Mouse (Mus musculus): ENCODE measurements around the gene Lrrc27. TPM values are rescaled to one million over a fixed set of nuclear protein-coding genes. Genes with fewer than 3 reads are reported as not detected.

Gene Lrrc27
- total and polyA plus RNA-seq, 3 experiments = 0.21 TPM; not detected in 2

DNA sequence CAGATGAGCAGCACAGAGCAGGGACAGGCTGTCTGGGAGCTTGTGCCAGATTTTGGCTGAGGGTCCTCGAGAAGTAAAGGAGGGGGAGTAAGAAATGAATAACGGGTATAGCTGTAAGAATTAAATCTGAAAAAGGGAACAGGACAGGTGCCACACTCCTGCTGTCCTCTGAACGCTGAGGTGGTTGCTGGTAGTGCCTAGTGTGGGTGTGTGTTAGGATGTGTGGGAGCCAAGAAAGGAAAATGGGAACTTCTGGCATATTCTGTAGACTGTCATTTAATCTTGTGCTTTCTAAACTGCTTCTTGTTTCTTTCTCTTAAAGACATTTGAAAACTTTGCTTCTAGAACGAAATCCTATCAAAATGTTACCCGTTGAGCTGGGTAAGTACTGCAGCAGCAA lies 8.3 kb downstream of the Lrrc27 start:
- TF ChIP-seq TBP (conservative IDR thresholded peaks at IDR 0.05; ENCODE audit: low read depth, low read length) (no peak), TCF12 (IDR thresholded peaks at IDR 0.05; ENCODE audit: low read depth, low read length) (no peak), UBTF (IDR thresholded peaks at IDR 0.05; ENCODE audit: low read depth, low read length) (no peak), EP300 (IDR thresholded peaks at IDR 0.05; ENCODE audit: low read length) (no peak), JUN (IDR thresholded peaks at IDR 0.05; ENCODE audit: insufficient read depth, low read depth, low read length) (no peak), MXI1 (IDR thresholded peaks at IDR 0.05; ENCODE audit: low read depth, low read length) (no peak), BHLHE40 (IDR thresholded peaks at IDR 0.05; ENCODE audit: low read depth, low read length) (no peak), MYC (IDR thresholded peaks at IDR 0.05; ENCODE audit: low read depth, low read length) (no peak), IRF4 (IDR thresholded peaks at IDR 0.05; ENCODE audit: low read depth, low read length) (no peak), MAFK (IDR thresholded peaks at IDR 0.05; ENCODE audit: insufficient replicate concordance, low read length) (no peak), POLR2A (IDR thresholded peaks at IDR 0.05; ENCODE audit: low read depth, low read length) (no peak), ZMIZ1 (IDR thresholded peaks at IDR 0.05; ENCODE audit: low read depth, low read length) (no peak), NELFE (IDR thresholded peaks at IDR 0.05; ENCODE audit: low read depth, low read length) (no peak), SMC3 (IDR thresholded peaks at IDR 0.05; ENCODE audit: low read depth, low read length) (no peak)
- Histone ChIP-seq H3K4me3 (replicated peaks in 1 of 3; ENCODE audit: low read depth in 2 of 3, low read length in 2 of 3, poor library complexity in 1 of 3) (no peak overlapping the region), H3K36me3 (replicated peaks in 1 of 2; ENCODE audit: control insufficient read depth in 1 of 2, insufficient read depth in 1 of 2, low read length in 1 of 2) (no peaks in the 10 kb centered on the region), H3K79me2 (replicated peaks; ENCODE audit: control insufficient read depth, extremely low read depth, insufficient read depth, poor library complexity, severe bottlenecking) (no peaks in the 10 kb centered on the region), H3K4me1 (ENCODE audit: control insufficient read depth in 1 of 2, insufficient read depth in 2 of 2) (no peaks in the 10 kb centered on the region), H3K27me3 (replicated peaks) (peaks cover 88% of the 10 kb centered on the region), H3K27ac (ENCODE audit: insufficient read depth, low read depth) (no peak overlapping the region), H3K9ac (ENCODE audit: insufficient read depth, low read depth) (no peak overlapping the region), H3K4me2 (ENCODE audit: insufficient read depth, low read depth, poor library complexity, severe bottlenecking) (no peak overlapping the region), H3K9me3 (replicated peaks; ENCODE audit: low read length) (no peaks in the 10 kb centered on the region)
- dilution Hi-C loops (cut with MboI; ENCODE audit: extremely low pct_ligation_motif_present, extremely low pct_unique_long_range_greater_than_20kb, low sequenced_read_pairs) = no loop called here
- no peak for DNase-seq (ENCODE audit: extremely low read depth)
- in situ Hi-C loops (cut with MboI; ENCODE audit: low pct_ligation_motif_present, low pct_unique_long_range_greater_than_20kb, low sequenced_read_pairs) = no loop called here

DNA sequence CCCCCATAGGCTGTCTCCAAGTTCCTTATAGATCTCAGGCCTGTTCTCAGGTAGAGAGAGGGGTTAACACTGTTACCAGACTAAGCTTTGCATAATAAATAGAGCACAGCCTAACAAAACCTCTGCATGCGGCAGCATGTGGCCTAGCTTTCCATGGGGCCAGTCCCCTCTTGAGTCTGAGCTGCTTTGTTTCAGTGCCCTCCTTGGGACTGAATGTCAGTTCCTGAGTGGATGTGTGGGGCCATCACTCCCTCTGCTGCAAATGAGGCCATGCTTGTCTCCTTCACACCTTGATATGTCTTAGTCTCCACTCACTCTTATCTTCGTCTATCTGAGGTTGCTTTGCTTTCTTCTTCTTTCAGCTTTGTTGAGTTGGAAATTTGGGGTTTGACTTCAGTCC lies 9.1 kb downstream of the Lrrc27 start:
- Histone ChIP-seq H3K27me3 (replicated peaks) (peaks cover 88% of the 10 kb centered on the region), H3K9me3 (replicated peaks; ENCODE audit: low read length) (no peaks in the 10 kb centered on the region), H3K4me1 (ENCODE audit: control insufficient read depth in 1 of 2, insufficient read depth in 2 of 2) (no peaks in the 10 kb centered on the region), H3K9ac (ENCODE audit: insufficient read depth, low read depth) (no peak overlapping the region), H3K36me3 (replicated peaks in 1 of 2; ENCODE audit: control insufficient read depth in 1 of 2, insufficient read depth in 1 of 2, low read length in 1 of 2) (no peaks in the 10 kb centered on the region), H3K27ac (ENCODE audit: insufficient read depth, low read depth) (no peak overlapping the region), H3K4me2 (ENCODE audit: insufficient read depth, low read depth, poor library complexity, severe bottlenecking) (no peak overlapping the region), H3K79me2 (replicated peaks; ENCODE audit: control insufficient read depth, extremely low read depth, insufficient read depth, poor library complexity, severe bottlenecking) (no peaks in the 10 kb centered on the region), H3K4me3 (replicated peaks in 1 of 3; ENCODE audit: low read depth in 2 of 3, low read length in 2 of 3, poor library complexity in 1 of 3) (no peak overlapping the region)
- TF ChIP-seq E2F4 (IDR thresholded peaks at IDR 0.05; ENCODE audit: insufficient replicate concordance, low read depth, low read length) (no peak), HCFC1 (IDR thresholded peaks at IDR 0.05; ENCODE audit: low read depth, low read length) (no peak), IRF4 (IDR thresholded peaks at IDR 0.05; ENCODE audit: low read depth, low read length) (no peak), PAX5 (IDR thresholded peaks at IDR 0.05; ENCODE audit: low read length) (no peak), RAD21 (IDR thresholded peaks at IDR 0.05; ENCODE audit: low read depth, low read length) (no peak), ZC3H11A (IDR thresholded peaks at IDR 0.05; ENCODE audit: low read depth, low read length) (no peak), POLR2A (IDR thresholded peaks at IDR 0.05; ENCODE audit: low read depth, low read length) (no peak), ZKSCAN1 (IDR thresholded peaks at IDR 0.05; ENCODE audit: borderline replicate concordance, low read depth, low read length) (no peak), MAFK (IDR thresholded peaks at IDR 0.05; ENCODE audit: insufficient replicate concordance, low read length) (no peak), NELFE (IDR thresholded peaks at IDR 0.05; ENCODE audit: low read depth, low read length) (no peak), CHD2 (IDR thresholded peaks at IDR 0.05; ENCODE audit: low read length) (no peak), GABPA (IDR thresholded peaks at IDR 0.05; ENCODE audit: insufficient replicate concordance, low read depth, low read length) (no peak), USF2 (conservative IDR thresholded peaks at IDR 0.05; ENCODE audit: low read depth, low read length) (no peak), ZNF384 (IDR thresholded peaks at IDR 0.05; ENCODE audit: low read depth, low read length) (no peak), ETS1 (conservative IDR thresholded peaks at IDR 0.05; ENCODE audit: low read depth, low read length) (no peak), BHLHE40 (IDR thresholded peaks at IDR 0.05; ENCODE audit: low read depth, low read length) (no peak), UBTF (IDR thresholded peaks at IDR 0.05; ENCODE audit: low read depth, low read length) (no peak), CHD1 (IDR thresholded peaks at IDR 0.05; ENCODE audit: low read depth, low read length) (no peak), USF1 (IDR thresholded peaks at IDR 0.05; ENCODE audit: low read depth, low read length) (no peak)
- dilution Hi-C loops (cut with MboI; ENCODE audit: extremely low pct_ligation_motif_present, extremely low pct_unique_long_range_greater_than_20kb, low sequenced_read_pairs) = no loop called here
- in situ Hi-C loops (cut with MboI; ENCODE audit: low pct_ligation_motif_present, low pct_unique_long_range_greater_than_20kb, low sequenced_read_pairs) = no loop called here
- DNase-seq (ENCODE audit: extremely low read depth) = no peak

Measured in CH12.LX (cell line).